Mouse (Mus musculus) midbrain, embryonic 14.5 days (tissue): ENCODE data around the gene Prss16. TPM values are rescaled to one million over a fixed set of nuclear protein-coding genes. Genes with fewer than 3 reads are reported as not detected.
A peak's percentile ranks its signal among the peaks of the same experiment; 100 is the strongest.

Experiments
- ATAC-seq: fragments of 200-750 bp; cut with Nextera tagmentation; 2 replicates; pipeline ENCODE4 v1.8.0; 2017; ENCODE audit warnings: moderate number of reproducible peaks, moderate library complexity; ENCODE audit not compliant: low FRiP score, low TSS enrichment
- DNase-seq: peaks from one replicate; pipeline ENCODE4 v3.0.0-alpha.2; 2015
- H3K27ac ChIP-seq: fragments of 300-500 bp; sonication (generic); replicated peaks from 2 replicates; pipeline ENCODE4 v1.5.1; 2014; ENCODE audit warnings: mild to moderate bottlenecking, low read depth, low read length, moderate library complexity
- H3K27me3 ChIP-seq: fragments of 300-500 bp; sonication (generic); 2 replicates; pipeline ENCODE4 v1.6.1; 2014; ENCODE audit warnings: low read length, control low read depth, mixed read lengths; ENCODE audit not compliant: control insufficient read depth, insufficient read depth
- H3K36me3 ChIP-seq: fragments of 300-500 bp; sonication (generic); 2 replicates; pipeline ENCODE4 v1.6.1; 2014; ENCODE audit warnings: low read length, control low read depth; ENCODE audit not compliant: control insufficient read depth, insufficient read depth
- H3K4me1 ChIP-seq: fragments of 300-500 bp; sonication (generic); 2 replicates; pipeline ENCODE4 v1.6.1; 2014; ENCODE audit warnings: mild to moderate bottlenecking, antibody characterized with exemption, low read length, control low read depth; ENCODE audit not compliant: control insufficient read depth, insufficient read depth
- H3K4me2 ChIP-seq: fragments of 300-500 bp; sonication (generic); 2 replicates; pipeline ENCODE4 v1.6.1; 2014; ENCODE audit warnings: mild to moderate bottlenecking, low read length, moderate library complexity
- H3K4me3 ChIP-seq: fragments of 300-500 bp; sonication (generic); replicated peaks from 2 replicates; pipeline ENCODE4 v1.5.1; 2014; ENCODE audit warnings: low read depth, low read length
- H3K9ac ChIP-seq: fragments of 300-500 bp; sonication (generic); replicated peaks from 2 replicates; pipeline ENCODE4 v1.6.1; 2014; ENCODE audit warnings: mild to moderate bottlenecking, low read length, moderate library complexity
- H3K9me3 ChIP-seq: fragments of 300-500 bp; sonication (generic); 2 replicates; pipeline ENCODE4 v1.6.1; 2016; ENCODE audit warnings: low read length, control low read depth, mixed read lengths; ENCODE audit not compliant: control insufficient read depth
- WGBS: fragments of 180-500 bp; shearing (Covaris S2); extraction: QIAGEN DNeasy Blood & Tissue Kit; methylation state at CpG from one replicate; pipeline ENCODE4 v1.1.7; 2014; 5-methylcytosine and 5-hydroxymethylcytosine counted together
- polyA plus RNA-seq: library from polyadenylated mRNA; unstranded; fragments of >200 nt; fragmentation: Nextera tagmentation; extraction: Ambion mirVana; gene quantifications from 2 replicates; pipeline ENCODE4 v1.2.1, GENCODE M21; 2014

Gene Prss16
- polyA plus RNA-seq, 1 experiment from 2014 or later = not detected

- Histone ChIP-seq H3K4me1 (peaks cover 14% of the 10 kb centered on the region; the same call in 1 of the 2 replicates), H3K36me3 (no peaks in the 10 kb centered on the region), H3K4me2 (no peak overlapping the region), H3K27ac (no peak overlapping the region), H3K9ac (no peak overlapping the region), H3K27me3 (peaks cover 99% of the 10 kb centered on the region), H3K4me3 (no peak overlapping the region), H3K9me3 (no peaks in the 10 kb centered on the region)
- DNase-seq (no peak), ATAC-seq (no peak)
- 34% methylated on average over 5 of the region's 5 CpGs for WGBS
These were observed 7.7 kb downstream of the Prss16 start for GRCm38 (mm10) chr13:22001823-22002222.

- 0 out of 2 replicates have a peak, but pooled peaks cover 9% of the 10 kb centered on the region for H3K4me1 ChIP-seq
- H3K4me2 ChIP-seq = no peak overlapping the region
- H3K27me3 ChIP-seq = peaks cover 99% of the 10 kb centered on the region
- no peaks in the 10 kb centered on the region for H3K9me3 ChIP-seq
- no peak overlapping the region for H3K27ac ChIP-seq
- 68% methylated on average over 2 of the region's 2 CpGs for WGBS
- no peak overlapping the region for H3K9ac ChIP-seq
- H3K4me3 ChIP-seq = no peak overlapping the region
- H3K36me3 ChIP-seq = no peaks in the 10 kb centered on the region
- DNase-seq (no peak), ATAC-seq (no peak)
These were observed 8.2 kb downstream of the Prss16 start for GRCm38 (mm10) chr13:22001346-22001745.

GRCm38 (mm10) chr13:21999147-21999546 is 10.4 kb downstream of the Prss16 start:
- DNase-seq (no peak), ATAC-seq (no peak)
- H3K9ac ChIP-seq = no peak overlapping the region

GRCm38 (mm10) chr13:21998412-21998811 is 11.1 kb downstream of the Prss16 start:
- Histone ChIP-seq H3K36me3 (no peaks in the 10 kb centered on the region), H3K4me1 (0 out of 2 replicates have a peak, but pooled peaks cover 3% of the 10 kb centered on the region), H3K27me3 (peaks cover 94% of the 10 kb centered on the region), H3K27ac (no peak overlapping the region), H3K4me3 (no peak overlapping the region), H3K9me3 (no peaks in the 10 kb centered on the region), H3K4me2 (no peak overlapping the region), H3K9ac (no peak overlapping the region)
- ATAC-seq = no peak
- no peak for DNase-seq
- 21% methylated on average over 3 of the region's 3 CpGs for whole genome bisulfite sequencing

More at GRCm38 (mm10) chr13:21999147-21999546, 10.4 kb downstream of the Prss16 start:
- H3K4me2 ChIP-seq = no peak overlapping the region
- no peak overlapping the region for H3K27ac ChIP-seq
- H3K27me3 ChIP-seq = peaks cover 97% of the 10 kb centered on the region
- no peaks in the 10 kb centered on the region for H3K36me3 ChIP-seq
- WGBS = 30% methylated on average over 4 of the region's 4 CpGs
- no peaks in the 10 kb centered on the region for H3K9me3 ChIP-seq
- H3K4me3 ChIP-seq = no peak overlapping the region
- 0 out of 2 replicates have a peak, but pooled peaks cover 3% of the 10 kb centered on the region for H3K4me1 ChIP-seq

- H3K36me3 ChIP-seq = no peaks in the 10 kb centered on the region
- WGBS = 5% methylated on average over 4 of the region's 4 CpGs
- H3K27me3 ChIP-seq = peaks cover 92% of the 10 kb centered on the region
- DNase-seq (no peak), ATAC-seq (no peak)
- no peak overlapping the region for H3K4me3 ChIP-seq
- H3K4me1 ChIP-seq = 0 out of 2 replicates have a peak, but pooled peaks cover 3% of the 10 kb centered on the region
- H3K4me2 ChIP-seq = no peak overlapping the region
- H3K9ac ChIP-seq = no peak overlapping the region
- H3K27ac ChIP-seq = no peak overlapping the region
- H3K9me3 ChIP-seq = no peaks in the 10 kb centered on the region
These were observed 11.7 kb downstream of the Prss16 start for GRCm38 (mm10) chr13:21997821-21998220.

GRCm38 (mm10) chr13:21997201-21997820 is 12.2 kb downstream of the Prss16 start:
- no peaks in the 10 kb centered on the region for H3K36me3 ChIP-seq
- 0 out of 2 replicates have a peak, but pooled peaks cover 3% of the 10 kb centered on the region for H3K4me1 ChIP-seq
- no peak overlapping the region for H3K9ac ChIP-seq
- H3K9me3 ChIP-seq = no peaks in the 10 kb centered on the region
- no peak overlapping the region for H3K27ac ChIP-seq
- peaks cover 89% of the 10 kb centered on the region for H3K27me3 ChIP-seq
- peak overlapping the region; percentile 30 for H3K4me2 ChIP-seq
- DNase-seq (peak; percentile 40), ATAC-seq (no peak)
- under 1% methylated on average over 21 of the region's 21 CpGs for WGBS
- H3K4me3 ChIP-seq = no peak overlapping the region; the same call in 1 of the 2 replicates

- Histone ChIP-seq H3K36me3 (no peaks in the 10 kb centered on the region), H3K4me2 (peak overlapping the region; percentile 30), H3K4me3 (no peak overlapping the region; the same call in 1 of the 2 replicates), H3K4me1 (0 out of 2 replicates have a peak, but pooled peaks cover 3% of the 10 kb centered on the region), H3K9me3 (no peaks in the 10 kb centered on the region), H3K9ac (no peak overlapping the region), H3K27ac (no peak overlapping the region), H3K27me3 (peaks cover 85% of the 10 kb centered on the region)
- WGBS = 1% methylated on average over 13 of the region's 13 CpGs
- DNase-seq = no peak
- no peak for ATAC-seq
These were observed 12.7 kb downstream of the Prss16 start for GRCm38 (mm10) chr13:21996840-21997185.

- Histone ChIP-seq H3K36me3 (no peaks in the 10 kb centered on the region), H3K4me2 (peak overlapping the region; percentile 30), H3K4me3 (no peak overlapping the region; the same call in 1 of the 2 replicates), H3K9ac (no peak overlapping the region), H3K9me3 (no peaks in the 10 kb centered on the region), H3K27me3 (peaks cover 84% of the 10 kb centered on the region), H3K27ac (no peak overlapping the region), H3K4me1 (0 out of 2 replicates have a peak, but pooled peaks cover 3% of the 10 kb centered on the region)
- DNase-seq = peak; percentile 55
- WGBS = 2% methylated on average over 12 of the region's 12 CpGs
- ATAC-seq = no peak
These were observed 13.3 kb downstream of the Prss16 start for GRCm38 (mm10) chr13:21996101-21996839.
